Mouse (Mus musculus): ENCODE results near the gene 4930502E18Rik. TPM values are rescaled to one million over a fixed set of nuclear protein-coding genes. Genes with fewer than 3 reads are reported as not detected.

The 4930502E18Rik gene
- polyA plus RNA-seq, 1 experiment from 2014 or later = 0.40 TPM

DNA sequence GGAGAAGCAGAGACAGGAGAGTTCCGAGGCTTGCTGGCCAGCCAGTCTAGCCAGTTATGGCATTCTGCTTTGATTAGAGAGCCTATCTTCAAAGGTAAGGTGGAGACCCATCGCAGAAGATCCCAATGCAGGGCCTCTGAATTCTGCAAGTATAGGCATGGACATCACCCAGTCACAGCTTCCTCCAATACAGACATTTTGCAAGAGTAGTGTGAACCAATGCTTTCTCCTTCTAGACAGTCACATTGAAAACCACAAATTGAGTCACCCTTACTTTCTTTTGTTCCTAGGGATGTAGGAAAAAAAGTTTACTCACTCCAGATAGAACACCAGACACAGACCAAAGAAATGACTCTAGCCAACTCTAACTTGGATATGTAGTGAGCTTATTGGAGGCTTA lies 4.3 kb downstream of the 4930502E18Rik start:
- no peaks in the 10 kb centered on the region for H3K9me3 ChIP-seq
- 79% methylated on average over 2 of the region's 2 CpGs for WGBS
- no peaks in the 10 kb centered on the region for H3K36me3 ChIP-seq
- no peaks in the 10 kb centered on the region for H3K4me1 ChIP-seq
- H3K27ac ChIP-seq (replicated peaks) = no peak overlapping the region
- H3K4me2 ChIP-seq = no peak overlapping the region
- no peak overlapping the region for H3K4me3 ChIP-seq
- no peak for ATAC-seq (ENCODE audit: extremely low read depth, insufficient number of reproducible peaks, low FRiP score, low TSS enrichment)
- no peaks in the 10 kb centered on the region for H3K27me3 ChIP-seq (replicated peaks)
- no peak overlapping the region for H3K9ac ChIP-seq

DNA sequence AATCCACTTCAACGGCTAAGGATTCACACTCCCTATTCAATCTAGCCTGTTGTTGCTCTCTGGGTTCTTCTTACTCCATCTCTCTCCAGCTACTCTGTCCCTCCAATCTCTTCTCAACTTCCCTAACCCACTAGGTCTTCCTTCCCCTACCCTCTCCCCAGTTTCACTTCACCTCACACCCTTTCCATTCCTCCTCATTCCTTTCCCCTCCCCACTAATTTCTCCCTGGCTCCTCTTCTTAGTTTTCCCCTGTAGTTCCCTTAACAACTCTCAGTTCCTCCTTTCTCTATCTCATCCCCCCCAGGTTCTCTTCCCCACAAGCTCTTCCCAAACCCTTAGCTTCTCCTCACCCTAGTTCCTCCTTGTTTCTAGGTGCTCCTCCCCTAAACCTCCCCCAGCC lies 28.2 kb downstream of the 4930502E18Rik start:
- Histone ChIP-seq H3K27me3 (replicated peaks) (no peaks in the 10 kb centered on the region), H3K4me1 (no peaks in the 10 kb centered on the region), H3K9me3 (peaks cover 6% of the 10 kb centered on the region), H3K4me2 (no peak overlapping the region), H3K36me3 (no peaks in the 10 kb centered on the region), H3K4me3 (no peak overlapping the region), H3K9ac (no peak overlapping the region), H3K27ac (replicated peaks) (no peak overlapping the region)
- ATAC-seq (ENCODE audit: extremely low read depth, insufficient number of reproducible peaks, low FRiP score, low TSS enrichment) = no peak
- 53% methylated on average over 1 of the region's 1 CpGs for WGBS

DNA sequence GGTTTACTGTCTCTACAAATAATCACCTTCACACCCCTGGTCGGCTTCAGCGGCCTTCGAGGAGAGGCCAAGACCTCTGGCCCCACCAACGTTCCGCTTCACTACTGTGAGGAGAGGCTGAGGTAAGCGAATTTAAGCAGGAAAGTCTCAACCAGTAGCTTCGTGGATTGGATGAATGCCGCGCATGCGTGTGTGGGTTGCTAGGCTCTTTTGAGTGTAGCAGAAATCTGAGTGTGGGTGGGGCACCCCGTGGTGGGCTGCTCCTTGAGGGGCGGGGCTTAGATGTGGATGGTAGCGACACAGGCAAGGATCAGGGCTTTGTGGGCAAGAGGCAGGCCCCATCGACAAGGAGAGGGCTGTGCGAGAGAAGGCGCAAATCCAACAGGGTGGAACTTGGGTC lies 33.1 kb downstream of the 4930502E18Rik start, which contains the start of gene 1700013H16Rik:
1700013H16Rik (minus strand) TSS at position 96 of the 400 bp plus-strand sequence.
- 85% methylated on average over 16 of the region's 16 CpGs for WGBS
- Histone ChIP-seq H3K4me1 (no peaks in the 10 kb centered on the region), H3K4me2 (no peak within 1 kb of the TSS), H3K36me3 (no peaks in the 10 kb centered on the region), H3K9ac (no peak within 1 kb of the TSS), H3K27me3 (replicated peaks) (no peaks in the 10 kb centered on the region), H3K9me3 (peaks cover 6% of the 10 kb centered on the region), H3K4me3 (no peak within 1 kb of the TSS), H3K27ac (replicated peaks) (no peak within 1 kb of the TSS)
- ATAC-seq (ENCODE audit: extremely low read depth, insufficient number of reproducible peaks, low FRiP score, low TSS enrichment) = no peak

DNA sequence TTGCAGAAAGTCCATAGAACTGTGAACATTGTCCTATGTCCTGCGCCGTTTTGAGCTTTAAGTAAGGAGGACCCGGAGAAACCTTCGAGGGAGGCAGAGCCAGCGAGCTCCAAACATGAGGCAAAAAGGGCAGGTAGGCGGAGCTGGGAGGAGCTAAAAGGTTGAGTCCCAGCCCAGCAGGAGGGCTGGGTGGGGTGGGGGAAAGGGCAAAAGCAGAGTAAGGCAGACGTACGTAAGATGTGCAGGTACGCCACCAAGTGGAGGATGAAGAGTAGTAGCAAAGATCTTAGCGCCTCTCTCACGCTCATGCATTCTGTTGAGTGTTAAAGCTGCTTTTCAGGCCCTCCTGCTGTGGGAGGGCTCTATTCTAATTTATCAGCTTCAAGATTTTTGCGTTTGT lies 51.6 kb downstream of the 4930502E18Rik start, which contains the start of gene Zfp36l3:
Zfp36l3 (minus strand) TSS at position 119 of the 400 bp plus-strand sequence.
- no peak for ATAC-seq (ENCODE audit: extremely low read depth, insufficient number of reproducible peaks, low FRiP score, low TSS enrichment)
- H3K27ac ChIP-seq (replicated peaks) = no peak within 1 kb of the TSS
- no peaks in the 10 kb centered on the region for H3K9me3 ChIP-seq
- 77% methylated on average over 12 of the region's 12 CpGs for WGBS
- H3K9ac ChIP-seq = no peak within 1 kb of the TSS
- H3K36me3 ChIP-seq = no peaks in the 10 kb centered on the region
- no peak within 1 kb of the TSS for H3K4me2 ChIP-seq
- H3K27me3 ChIP-seq (replicated peaks) = no peaks in the 10 kb centered on the region
- H3K4me3 ChIP-seq = no peak within 1 kb of the TSS
- H3K4me1 ChIP-seq = no peaks in the 10 kb centered on the region

Other genes with a start within 250 kb of the 4930502E18Rik start
- gene Rtl8c, start 116.8 kb upstream of the 4930502E18Rik start, polyA plus RNA-seq (2015; fragmentation: Nextera tagmentation; extraction: Ambion mirVana) = 42.5 and 54.0 TPM in 2 replicates
- gene Gm14597, start 115.8 kb upstream of the 4930502E18Rik start, polyA plus RNA-seq (2015; fragmentation: Nextera tagmentation; extraction: Ambion mirVana) = not detected in 2 replicates
- gene Rtl8a, start 81.1 kb upstream of the 4930502E18Rik start, polyA plus RNA-seq (2015; fragmentation: Nextera tagmentation; extraction: Ambion mirVana) = 94.3 and 99.2 TPM in 2 replicates
- 65.3 and 77.3 TPM in 2 replicates for gene Rtl8b, start 54.4 kb upstream of the 4930502E18Rik start, polyA plus RNA-seq (2015; fragmentation: Nextera tagmentation; extraction: Ambion mirVana)
- gene 1700013H16Rik, start 33.0 kb downstream of the 4930502E18Rik start, polyA plus RNA-seq (2015; fragmentation: Nextera tagmentation; extraction: Ambion mirVana) = not detected in 2 replicates
- gene Zfp36l3, start 51.6 kb downstream of the 4930502E18Rik start, polyA plus RNA-seq (2015; fragmentation: Nextera tagmentation; extraction: Ambion mirVana) = not detected in 2 replicates
- gene Xlr, start 72.9 kb downstream of the 4930502E18Rik start, polyA plus RNA-seq (2015; fragmentation: Nextera tagmentation; extraction: Ambion mirVana) = 2.4 and 3.3 TPM in 2 replicates